Mouse (Mus musculus): ENCODE data around the gene Tgtp2.

- TF ChIP-seq GATA1 (IDR thresholded peaks at IDR 0.05; ENCODE audit: low read length) (no peak), TAL1 (IDR thresholded peaks at IDR 0.05; ENCODE audit: low read length) (no peak)
These were observed 17.9 kb upstream of the Tgtp2 start for GRCm38 (mm10) chr11:49081886-49082285.
